Mouse (Mus musculus) forebrain, embryonic 16.5 days (tissue): ENCODE data around the gene Ror1. TPM values are rescaled to one million over a fixed set of nuclear protein-coding genes. Genes with fewer than 3 reads are reported as not detected.

Source experiments
- ATAC-seq: fragments of 200-750 bp; cut with Nextera tagmentation; 2 replicates; pipeline ENCODE4 v1.8.0; 2017; ENCODE audit warnings: mild to moderate bottlenecking, moderate library complexity
- H3K27ac ChIP-seq: fragments of 300-500 bp; sonication (generic); 2 replicates; pipeline ENCODE4 v1.5.1; 2014; ENCODE audit warnings: low read length, control low read depth
- H3K27me3 ChIP-seq: fragments of 300-500 bp; sonication (generic); replicated peaks from 2 replicates; pipeline ENCODE4 v1.6.1; 2014; ENCODE audit warnings: low read length; ENCODE audit not compliant: control insufficient read depth, insufficient read depth
- H3K36me3 ChIP-seq: fragments of 300-500 bp; sonication (generic); 2 replicates; pipeline ENCODE4 v1.6.1; 2014; ENCODE audit not compliant: control insufficient read depth, insufficient read depth
- H3K4me1 ChIP-seq: fragments of 300-500 bp; sonication (generic); replicated peaks from 2 replicates; pipeline ENCODE4 v1.6.1; 2014; ENCODE audit warnings: low read length; ENCODE audit not compliant: control insufficient read depth, insufficient read depth
- H3K4me2 ChIP-seq: fragments of 300-500 bp; sonication (generic); 2 replicates; pipeline ENCODE4 v1.6.1; 2014; ENCODE audit warnings: mild to moderate bottlenecking, low read length, control low read depth
- H3K4me3 ChIP-seq: fragments of 300-500 bp; sonication (generic); replicated peaks from 2 replicates; pipeline ENCODE4 v1.5.1; 2014; ENCODE audit warnings: mild to moderate bottlenecking, low read length, control low read depth
- H3K9ac ChIP-seq: fragments of 300-500 bp; sonication (generic); replicated peaks from 2 replicates; pipeline ENCODE4 v1.6.1; 2014; ENCODE audit warnings: low read depth, low read length, control low read depth
- H3K9me3 ChIP-seq: fragments of 300-500 bp; sonication (generic); 2 replicates; pipeline ENCODE4 v1.6.1; 2016; ENCODE audit warnings: low read length; ENCODE audit not compliant: control insufficient read depth
- WGBS: fragments of 180-500 bp; shearing (Covaris S2); extraction: QIAGEN DNeasy Blood & Tissue Kit; methylation state at CpG from one replicate; pipeline ENCODE4 v1.1.7; 2014; 5-methylcytosine and 5-hydroxymethylcytosine counted together
- polyA plus RNA-seq: library from polyadenylated mRNA; unstranded; fragments of >200 nt; fragmentation: Nextera tagmentation; extraction: Ambion mirVana; gene quantifications from 2 replicates; pipeline ENCODE4 v1.2.1, GENCODE M21; 2015

Gene Ror1
- polyA plus RNA-seq, 1 experiment from 2014 or later = 0.89 TPM

- Histone ChIP-seq H3K9ac (no peak overlapping the region), H3K4me1 (no peaks in the 10 kb centered on the region), H3K4me2 (no peak overlapping the region), H3K4me3 (no peak overlapping the region), H3K27me3 (no peaks in the 10 kb centered on the region), H3K27ac (no peak overlapping the region), H3K9me3 (no peaks in the 10 kb centered on the region), H3K36me3 (no peaks in the 10 kb centered on the region)
- no peak for ATAC-seq
- 84% methylated on average over 10 of the region's 10 CpGs for WGBS
Observed at GRCm38 (mm10) chr4:100311775-100312537, 216.4 kb downstream of the Ror1 start.

- Histone ChIP-seq H3K4me3 (no peak overlapping the region), H3K4me1 (no peaks in the 10 kb centered on the region), H3K4me2 (no peak overlapping the region), H3K9me3 (no peaks in the 10 kb centered on the region), H3K36me3 (no peaks in the 10 kb centered on the region), H3K9ac (no peak overlapping the region), H3K27ac (no peak overlapping the region), H3K27me3 (no peaks in the 10 kb centered on the region)
- WGBS = 61% methylated on average over 1 of the region's 1 CpGs
- no peak for ATAC-seq
Observed at GRCm38 (mm10) chr4:100315066-100315465, 219.5 kb downstream of the Ror1 start.

- Histone ChIP-seq H3K27ac (no peak overlapping the region), H3K4me3 (no peak overlapping the region), H3K9ac (no peak overlapping the region), H3K4me1 (no peaks in the 10 kb centered on the region), H3K9me3 (no peaks in the 10 kb centered on the region), H3K36me3 (no peaks in the 10 kb centered on the region), H3K4me2 (no peak overlapping the region), H3K27me3 (no peaks in the 10 kb centered on the region)
- 71% methylated on average over 6 of the region's 6 CpGs for WGBS
- ATAC-seq = no peak
Observed at GRCm38 (mm10) chr4:100321758-100322157, 226.2 kb downstream of the Ror1 start.

GRCm38 (mm10) chr4:100324719-100325515 is 229.3 kb downstream of the Ror1 start:
- Histone ChIP-seq H3K9me3 (no peaks in the 10 kb centered on the region), H3K36me3 (no peaks in the 10 kb centered on the region), H3K9ac (no peak overlapping the region), H3K27ac (no peak overlapping the region), H3K27me3 (no peaks in the 10 kb centered on the region), H3K4me1 (no peaks in the 10 kb centered on the region), H3K4me3 (no peak overlapping the region), H3K4me2 (no peak overlapping the region)
- ATAC-seq = no peak
- 89% methylated on average over 14 of the region's 14 CpGs for whole genome bisulfite sequencing

- H3K9me3 ChIP-seq = no peaks in the 10 kb centered on the region
- no peak overlapping the region for H3K4me3 ChIP-seq
- no peak overlapping the region for H3K9ac ChIP-seq
- H3K4me2 ChIP-seq = no peak overlapping the region
- no peaks in the 10 kb centered on the region for H3K4me1 ChIP-seq
- H3K36me3 ChIP-seq = no peaks in the 10 kb centered on the region
- no peak for ATAC-seq
- WGBS = 56% methylated on average over 4 of the region's 4 CpGs
- no peak overlapping the region for H3K27ac ChIP-seq
- no peaks in the 10 kb centered on the region for H3K27me3 ChIP-seq
Observed at GRCm38 (mm10) chr4:100328361-100328970, 232.9 kb downstream of the Ror1 start.

GRCm38 (mm10) chr4:100335168-100335567 is 239.6 kb downstream of the Ror1 start:
- Histone ChIP-seq H3K9me3 (no peaks in the 10 kb centered on the region), H3K27ac (no peak overlapping the region), H3K36me3 (no peaks in the 10 kb centered on the region), H3K4me2 (no peak overlapping the region), H3K27me3 (no peaks in the 10 kb centered on the region), H3K9ac (no peak overlapping the region), H3K4me1 (no peaks in the 10 kb centered on the region), H3K4me3 (no peak overlapping the region)
- 40% methylated on average over 2 of the region's 2 CpGs for WGBS
- ATAC-seq = no peak

- 84% methylated on average over 3 of the region's 3 CpGs for WGBS
- no peak for ATAC-seq
- Histone ChIP-seq H3K4me3 (no peak overlapping the region), H3K4me2 (no peak overlapping the region), H3K36me3 (no peaks in the 10 kb centered on the region), H3K9me3 (no peaks in the 10 kb centered on the region), H3K27me3 (no peaks in the 10 kb centered on the region), H3K9ac (no peak overlapping the region), H3K4me1 (no peaks in the 10 kb centered on the region), H3K27ac (no peak overlapping the region)
Observed at GRCm38 (mm10) chr4:100347791-100348190, 252.2 kb downstream of the Ror1 start.

GRCm38 (mm10) chr4:100350106-100350795 is 254.7 kb downstream of the Ror1 start:
- H3K27me3 ChIP-seq = no peaks in the 10 kb centered on the region
- H3K27ac ChIP-seq = no peak overlapping the region
- H3K4me2 ChIP-seq = no peak overlapping the region
- H3K9ac ChIP-seq = no peak overlapping the region
- no peaks in the 10 kb centered on the region for H3K9me3 ChIP-seq
- 82% methylated on average over 7 of the region's 7 CpGs for WGBS
- no peak for ATAC-seq
- no peaks in the 10 kb centered on the region for H3K4me1 ChIP-seq
- no peaks in the 10 kb centered on the region for H3K36me3 ChIP-seq
- H3K4me3 ChIP-seq = no peak overlapping the region

- Histone ChIP-seq H3K4me1 (no peaks in the 10 kb centered on the region), H3K4me2 (no peak overlapping the region), H3K9ac (no peak overlapping the region), H3K9me3 (no peaks in the 10 kb centered on the region), H3K27ac (no peak overlapping the region), H3K4me3 (no peak overlapping the region), H3K27me3 (no peaks in the 10 kb centered on the region), H3K36me3 (no peaks in the 10 kb centered on the region)
- no peak for ATAC-seq
Observed at GRCm38 (mm10) chr4:100351797-100352290, 256.3 kb downstream of the Ror1 start.
